Mouse (Mus musculus) cerebellum, postnatal 4 days (tissue): ENCODE measurements around the gene Map4k2.

ENCODE experiments used
- DNase-seq, 2 experiments: peaks; one replicate each; pipeline ENCODE4 v3.0.0; 2022; ENCODE audit warnings: low spot score in 2 of 2, mixed read lengths in 1 of 2

The Map4k2 gene

GRCm38 (mm10) chr19:6400096-6401086 lies 59.5 kb downstream of the Map4k2 start:
- no peak for DNase-seq

GRCm38 (mm10) chr19:6401131-6401815 lies 60.3 kb downstream of the Map4k2 start:
- peak; percentile 58 to 80 for DNase-seq

DNA sequence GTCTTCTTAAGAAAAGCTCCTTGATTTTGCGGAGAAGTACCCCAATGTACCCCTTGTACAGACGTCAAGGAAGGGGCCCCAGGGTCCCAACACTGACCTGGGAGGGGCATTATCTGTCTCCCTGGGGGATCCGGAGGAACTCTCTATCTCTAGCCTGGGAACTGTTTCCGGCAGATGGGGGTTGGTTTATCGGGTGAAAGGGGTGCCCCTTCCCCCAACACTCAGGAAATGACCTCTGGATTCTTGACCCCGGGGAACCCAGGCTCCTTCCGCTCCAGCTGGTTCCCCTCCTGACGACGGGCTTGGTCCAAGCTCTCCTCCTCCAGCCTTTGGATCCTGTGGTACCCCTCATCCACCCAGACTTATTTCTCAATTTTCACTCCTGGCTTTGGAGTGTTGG lies 61.0 kb downstream of the Map4k2 start:
- DNase-seq: no peak

DNA sequence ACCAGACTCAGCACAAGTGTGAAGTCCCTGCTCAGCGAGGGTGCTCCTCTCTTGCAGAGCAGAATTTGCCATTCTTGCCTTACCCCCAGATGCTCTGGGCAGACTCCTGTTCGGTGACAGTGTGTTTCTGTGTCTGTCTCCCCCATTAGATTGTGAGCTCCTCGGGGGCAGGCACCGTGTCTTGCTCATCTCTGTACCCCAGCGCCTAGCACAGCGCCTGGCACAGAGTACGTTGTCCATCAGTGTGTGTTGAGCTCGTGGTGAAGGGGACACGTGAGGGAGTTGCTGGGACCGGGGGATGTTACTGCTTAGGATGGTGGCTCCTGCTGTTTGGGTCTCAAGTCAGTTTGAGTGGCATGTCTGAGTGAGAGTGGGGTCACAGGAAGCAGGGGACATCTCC lies 62.9 kb downstream of the Map4k2 start:
- DNase-seq: no peak
